Mouse (Mus musculus) cerebellum, adult 18-20 months (tissue): ENCODE results near the gene Ttc33.
"Not testable (repeated sequence)": the region's sequence is repeated elsewhere in the genome, so short reads cannot be mapped to it uniquely, and the experiment has no call there.

Source experiments
- DNase-seq, 2 experiments: peaks; one replicate each; pipeline ENCODE4 v3.0.0; 2021

The Ttc33 gene

DNA sequence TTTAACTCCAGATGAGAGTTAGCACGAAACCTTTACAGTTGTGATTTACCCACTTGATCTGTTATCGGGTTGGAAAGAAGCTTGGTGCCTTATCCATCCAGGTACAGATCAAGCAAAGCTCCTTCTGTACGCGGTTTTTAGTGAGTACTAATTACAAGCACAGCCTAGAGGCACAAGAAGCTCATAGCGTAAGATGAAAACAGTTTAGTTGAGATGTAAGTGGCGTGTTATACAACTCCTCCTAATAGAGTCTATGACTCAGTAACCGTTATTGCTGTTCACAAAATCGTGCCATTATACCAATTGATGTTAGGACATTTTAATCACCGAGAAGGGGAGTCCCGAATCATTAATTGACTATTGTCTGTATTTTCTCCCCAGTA is 959 bp downstream of the Ttc33 start:
- no peak for DNase-seq

DNA sequence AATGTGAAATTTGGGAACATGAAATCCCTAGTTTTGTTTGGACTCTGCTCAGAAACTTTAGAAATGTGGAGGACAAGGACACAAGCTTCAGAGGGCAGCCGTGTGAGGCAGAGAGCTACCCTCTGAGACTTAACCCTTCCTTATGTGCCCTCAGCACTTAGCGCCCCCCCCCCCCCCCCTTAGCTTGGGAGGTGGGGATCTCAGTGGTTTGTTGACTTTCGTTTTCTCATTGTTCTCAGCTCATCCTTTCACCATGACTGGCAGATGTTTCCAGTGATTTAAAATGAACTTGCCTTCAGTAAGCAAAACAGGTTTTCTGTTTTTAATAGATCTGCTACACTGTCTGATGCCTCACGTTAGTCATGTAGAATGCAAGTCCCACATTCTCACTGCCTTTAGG is 1.8 kb downstream of the Ttc33 start:
- no peak for DNase-seq

- no peak for DNase-seq
These were observed 2.7 kb downstream of the Ttc33 start for GRCm38 (mm10) chr15:5188029-5188428.

GRCm38 (mm10) chr15:5189504-5190093 is 4.3 kb downstream of the Ttc33 start:
- peak; percentile 15 to 20 for DNase-seq

GRCm38 (mm10) chr15:5193833-5194232 is 8.5 kb downstream of the Ttc33 start:
- no peak for DNase-seq

DNA sequence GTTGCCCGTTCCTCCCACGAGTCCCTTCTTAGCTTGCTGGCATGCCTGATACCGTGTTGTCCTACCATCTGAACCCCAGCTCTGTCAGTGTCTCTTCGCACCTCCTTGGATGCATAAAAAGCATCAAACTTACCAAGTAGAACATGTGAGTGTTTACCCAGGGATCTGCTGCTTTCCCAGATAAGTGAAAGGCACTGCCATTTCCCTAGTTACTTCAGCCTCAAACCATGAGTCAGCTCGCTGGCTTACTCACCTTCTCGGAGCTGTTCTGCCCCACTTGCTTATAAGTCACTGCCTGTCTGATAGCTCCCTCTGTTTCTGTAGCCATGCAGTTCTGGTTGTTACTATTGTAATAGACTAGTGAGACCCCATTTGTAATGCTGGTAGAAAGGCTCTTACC is 9.1 kb downstream of the Ttc33 start:
- no peak for DNase-seq

DNA sequence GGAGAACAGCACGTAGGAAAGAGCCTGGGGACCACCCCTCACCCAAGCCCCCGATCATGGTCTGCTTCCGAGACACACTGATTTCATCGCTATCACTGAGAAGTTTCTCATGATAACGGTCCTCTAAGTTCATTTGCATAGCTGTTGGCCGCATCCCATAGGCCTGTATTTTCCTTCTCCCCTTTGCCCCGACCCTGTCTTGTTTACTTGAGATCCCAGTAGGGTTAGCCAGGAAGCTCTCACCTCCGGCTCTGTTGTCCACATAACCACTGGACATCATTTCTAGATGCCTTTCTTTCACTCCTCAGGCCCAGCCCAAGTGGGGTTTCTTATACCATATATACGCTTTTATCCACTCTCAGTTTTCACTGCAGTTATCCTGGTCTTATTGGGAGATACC is 9.6 kb downstream of the Ttc33 start:
- no peak for DNase-seq

- DNase-seq, result no peak
These were observed 10.7 kb downstream of the Ttc33 start for GRCm38 (mm10) chr15:5195987-5196514.

- DNase-seq, result no peak
These were observed 11.4 kb downstream of the Ttc33 start for GRCm38 (mm10) chr15:5196691-5197090.

GRCm38 (mm10) chr15:5205222-5205621 is 19.9 kb downstream of the Ttc33 start:
- no peak for DNase-seq

- DNase-seq, result no peak
These were observed 23.8 kb downstream of the Ttc33 start for GRCm38 (mm10) chr15:5209116-5209515.

GRCm38 (mm10) chr15:5220491-5220890 is 35.2 kb downstream of the Ttc33 start:
- DNase-seq, result no peak

DNA sequence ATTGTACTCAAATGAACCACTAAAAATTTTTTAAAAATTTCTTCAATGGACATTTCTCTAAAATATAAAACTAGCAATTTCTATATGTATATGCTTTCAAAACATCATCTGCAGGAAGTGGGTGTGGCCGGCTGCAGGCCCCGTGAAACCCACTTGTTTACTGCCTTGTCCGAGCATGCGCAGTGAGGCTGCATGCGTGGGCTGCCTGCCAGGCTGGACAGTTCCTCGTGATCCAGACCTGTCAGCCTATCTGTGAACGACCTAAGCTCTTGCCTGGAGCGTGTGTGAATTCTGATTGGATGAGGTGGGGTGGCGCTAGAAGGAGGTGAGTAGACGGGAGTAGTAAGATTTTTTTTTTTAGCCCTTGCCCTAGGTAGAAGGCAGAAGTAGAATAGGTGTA is 45.4 kb downstream of the Ttc33 start:
- not testable (repeated sequence) for DNase-seq

- no peak for DNase-seq
These were observed 49.3 kb downstream of the Ttc33 start for GRCm38 (mm10) chr15:5234659-5235058.

DNA sequence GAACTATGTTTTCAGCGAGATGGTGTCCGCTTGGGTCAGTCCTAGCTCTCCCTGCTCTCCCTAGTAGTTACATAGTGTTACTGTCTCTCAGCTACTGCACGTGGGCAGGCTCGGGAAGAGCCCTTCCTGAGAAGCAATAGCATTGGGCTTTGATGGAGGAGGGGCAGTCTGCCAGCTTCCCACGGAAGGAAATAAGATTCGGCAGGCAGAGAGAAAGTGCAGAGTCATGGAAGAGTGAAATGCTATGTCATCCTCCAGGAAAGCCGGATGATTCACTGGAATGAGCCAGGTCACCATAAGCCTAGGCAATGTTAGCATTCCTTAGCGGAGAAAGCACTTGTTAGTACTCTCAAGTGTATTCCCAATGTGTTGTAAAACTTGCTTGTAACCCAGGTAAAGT is 50.2 kb downstream of the Ttc33 start:
- DNase-seq, result peak in 1 of 2 experiments; percentile 13

DNA sequence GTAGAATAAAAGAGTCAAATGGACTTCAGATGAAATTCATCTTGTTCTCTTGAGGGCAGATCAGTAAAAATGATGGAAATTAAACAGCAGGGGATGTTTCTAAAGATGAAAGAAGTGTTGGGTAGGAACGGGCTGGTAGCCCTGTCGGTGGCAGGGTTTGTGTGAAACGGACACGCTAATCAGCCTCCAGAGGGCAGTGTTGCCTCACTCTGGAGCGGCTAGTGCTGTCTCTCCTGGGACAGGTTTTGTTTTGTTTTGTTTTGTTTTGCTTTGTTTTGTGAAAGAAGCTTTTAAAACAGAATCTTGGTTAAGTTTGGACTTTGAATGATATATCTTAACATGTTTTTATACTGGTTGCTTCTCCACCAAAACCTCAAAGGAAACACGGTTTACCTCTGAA is 51.2 kb downstream of the Ttc33 start:
- peak; percentile 71 to 76 for DNase-seq

- no peak for DNase-seq
These were observed 51.8 kb downstream of the Ttc33 start for GRCm38 (mm10) chr15:5237012-5237660.

GRCm38 (mm10) chr15:5238073-5238472 is 52.7 kb downstream of the Ttc33 start:
- DNase-seq, result no peak

GRCm38 (mm10) chr15:5238553-5238952 is 53.2 kb downstream of the Ttc33 start:
- no peak for DNase-seq

- no peak for DNase-seq
These were observed 54.0 kb downstream of the Ttc33 start for GRCm38 (mm10) chr15:5239361-5239760.

- no peak for DNase-seq
These were observed 54.6 kb downstream of the Ttc33 start for GRCm38 (mm10) chr15:5239901-5240300.

- DNase-seq, result no peak
These were observed 55.0 kb downstream of the Ttc33 start for GRCm38 (mm10) chr15:5240360-5240759.

GRCm38 (mm10) chr15:5241304-5242201 is 56.2 kb downstream of the Ttc33 start:
- DNase-seq, result no peak
